16 mouse cellular contexts compared by ENCODE assay signal in genomic region chr3:108986534-108986933, GRCm38 (mm10). TPM values are rescaled to one million over a fixed set of nuclear protein-coding genes. Genes with fewer than 3 reads are reported as not detected.
DNase-seq lines count a peak whose midpoint lies in the region; ATAC-seq and TF ChIP-seq lines count a peak whose summit lies in the region.
"Had no signal": no experiment of that assay in that cellular context is flagged by ENCODE, and none has a peak within 500 bp of the region (broad histone marks: within the 10 kb centered on the region; RNA-seq: fewer than 3 reads in every experiment).

No protein-coding gene starts in this region.

- peak; percentile 28 for DNase-seq in retina, embryonic 14.5 days (ENCODE audit: low spot score)
- no peak for DNase-seq in retina, postnatal 1 day
- peak; percentile 83 for DNase-seq in midbrain, embryonic 11.5 days (ENCODE audit: low spot score, missing footprints)
- DNase-seq in ovary, postnatal 14 days (ENCODE audit: low spot score): no peak
- DNase-seq in stomach, postnatal 0 days (ENCODE audit: low spot score): no peak
- DNase-seq in lung, postnatal 10 days: no peak
- DNase-seq: gastrocnemius, adult 2 months; lung, adult 18-20 months; thymus, postnatal 4 days had no signal

- no peaks in the 10 kb centered on the region for H3K27me3 ChIP-seq in forebrain, embryonic 16.5 days (replicated peaks; ENCODE audit: control insufficient read depth, insufficient read depth, low read length)
- H3K27me3 ChIP-seq in midbrain, embryonic 11.5 days (ENCODE audit: control insufficient read depth, insufficient read depth, low read length): no peaks in the 10 kb centered on the region
- H3K27me3 ChIP-seq in stomach, postnatal 0 days (ENCODE audit: control insufficient read depth, insufficient read depth, low read length): no peaks in the 10 kb centered on the region
- H3K27me3 ChIP-seq: heart, embryonic 13.5 days had no signal

- no peak overlapping the region for H3K9ac ChIP-seq in forebrain, embryonic 16.5 days (replicated peaks; ENCODE audit: low read depth, low read length)
- H3K9ac ChIP-seq in midbrain, embryonic 11.5 days (ENCODE audit: low read length): no peak overlapping the region
- H3K9ac ChIP-seq in stomach, postnatal 0 days (ENCODE audit: low read length): no peak overlapping the region
- H3K9ac ChIP-seq: heart, embryonic 13.5 days had no signal

- peaks cover 8% of the 10 kb centered on the region; the same call in 1 of the 2 replicates for H3K36me3 ChIP-seq in forebrain, embryonic 16.5 days (ENCODE audit: control insufficient read depth, insufficient read depth)
- 0 out of 2 replicates have a peak, but pooled peaks cover 3% of the 10 kb centered on the region for H3K36me3 ChIP-seq in midbrain, embryonic 11.5 days (ENCODE audit: control insufficient read depth, insufficient read depth, low read length)
- peaks cover 10% of the 10 kb centered on the region for H3K36me3 ChIP-seq in stomach, postnatal 0 days (ENCODE audit: control insufficient read depth, insufficient read depth, low read length)

- no peak overlapping the region for H3K27ac ChIP-seq in forebrain, embryonic 16.5 days (ENCODE audit: low read length)
- H3K27ac ChIP-seq in midbrain, embryonic 11.5 days (ENCODE audit: low read depth, low read length): no peak overlapping the region
- 0 out of 2 replicates have a peak overlapping the region, but pooled peaks have one; percentile 12 for H3K27ac ChIP-seq in olfactory bulb, adult 2 months (ENCODE audit: insufficient read depth, low read depth, low read length)
- H3K27ac ChIP-seq in stomach, postnatal 0 days (replicated peaks): no peak overlapping the region
- H3K27ac ChIP-seq: gastrocnemius, adult 2 months; heart, embryonic 13.5 days; kidney, postnatal 0 days; limb, embryonic 10.5 days had no signal

- no peak overlapping the region for H3K4me2 ChIP-seq in forebrain, embryonic 16.5 days (ENCODE audit: low read length)
- H3K4me2 ChIP-seq in midbrain, embryonic 11.5 days: no peak overlapping the region
- H3K4me2 ChIP-seq in stomach, postnatal 0 days (replicated peaks; ENCODE audit: low read depth): no peak overlapping the region
- H3K4me2 ChIP-seq: heart, embryonic 13.5 days had no signal

- H3K9me3 ChIP-seq in forebrain, embryonic 16.5 days (ENCODE audit: control insufficient read depth, low read length): no peaks in the 10 kb centered on the region
- H3K9me3 ChIP-seq in midbrain, embryonic 11.5 days (ENCODE audit: control insufficient read depth, low read length): no peaks in the 10 kb centered on the region
- no peaks in the 10 kb centered on the region for H3K9me3 ChIP-seq in stomach, postnatal 0 days (ENCODE audit: control insufficient read depth, low read length)
- H3K9me3 ChIP-seq: heart, embryonic 13.5 days; limb, embryonic 10.5 days had no signal

- TF ChIP-seq CTCF in olfactory bulb, adult 2 months (IDR thresholded peaks at IDR 0.05; ENCODE audit: insufficient read depth, low read depth, low read length): no peak
- TF ChIP-seq CTCF in stomach, postnatal 0 days (IDR thresholded peaks at IDR 0.05; ENCODE audit: low read depth): no peak

- H3K4me1 ChIP-seq in forebrain, embryonic 16.5 days (replicated peaks; ENCODE audit: control insufficient read depth, insufficient read depth, low read length): no peaks in the 10 kb centered on the region
- peaks cover 5% of the 10 kb centered on the region for H3K4me1 ChIP-seq in midbrain, embryonic 11.5 days (ENCODE audit: control insufficient read depth, insufficient read depth, low read length)
- H3K4me1 ChIP-seq in olfactory bulb, adult 2 months (ENCODE audit: control insufficient read depth, insufficient read depth, low read length): peaks cover 20% of the 10 kb centered on the region
- no peaks in the 10 kb centered on the region for H3K4me1 ChIP-seq in stomach, postnatal 0 days (replicated peaks; ENCODE audit: control insufficient read depth, insufficient read depth)
- H3K4me1 ChIP-seq: heart, embryonic 13.5 days; limb, embryonic 10.5 days had no signal

- TF ChIP-seq POLR2A in olfactory bulb, adult 2 months (IDR thresholded peaks at IDR 0.05; ENCODE audit: insufficient read depth, low read depth, low read length): no peak

- WGBS in forebrain, embryonic 16.5 days: 69% methylated on average over 1 of the region's 1 CpGs
- 92% methylated on average over 1 of the region's 1 CpGs for WGBS in midbrain, embryonic 11.5 days
- WGBS in olfactory bulb, adult 2 months: 72% methylated on average over 1 of the region's 1 CpGs
- 82% methylated on average over 1 of the region's 1 CpGs for WGBS in stomach, postnatal 0 days

- no peak overlapping the region for H3K4me3 ChIP-seq in forebrain, embryonic 16.5 days (replicated peaks; ENCODE audit: low read length)
- H3K4me3 ChIP-seq in midbrain, embryonic 11.5 days (ENCODE audit: low read depth, low read length): no peak overlapping the region
- no peak overlapping the region for H3K4me3 ChIP-seq in olfactory bulb, adult 2 months (ENCODE audit: insufficient read depth, low read depth, low read length)
- H3K4me3 ChIP-seq in stomach, postnatal 0 days (ENCODE audit: low read depth, low read length): no peak overlapping the region
- H3K4me3 ChIP-seq: gastrocnemius, adult 2 months; heart, embryonic 13.5 days; limb, embryonic 10.5 days had no signal

- ATAC-seq in forebrain, embryonic 16.5 days: peak; percentile 54; the same call in 1 of the 2 replicates
- peak; percentile 85 for ATAC-seq in midbrain, embryonic 11.5 days (ENCODE audit: low FRiP score)
- ATAC-seq in stomach, postnatal 0 days (ENCODE audit: low FRiP score, low TSS enrichment): no peak

- no peak for TF ChIP-seq EP300 in stomach, postnatal 0 days (optimal IDR thresholded peaks at IDR 0.05)

RNA-seq across cellular contexts. Expression of gene Fam102b, which starts 40.9 kb away (rescaled TPM):
- 10.0 and 10.4 TPM in 2 replicates for polyA plus RNA-seq in forebrain, embryonic 16.5 days (2015; fragmentation: Nextera tagmentation; extraction: Ambion mirVana)
- polyA plus RNA-seq in midbrain, embryonic 11.5 days (2014; fragmentation: Nextera tagmentation; extraction: Ambion mirVana): 11.7 and 12.5 TPM in 2 replicates
- polyA plus RNA-seq in olfactory bulb, adult 2 months (2012; ENCODE audit: insufficient read depth, insufficient read length, low replicate concordance, missing spikeins): not detected in 2 replicates
- 8.5 and 9.4 TPM in 2 replicates for polyA plus RNA-seq in stomach, postnatal 0 days (2015; fragmentation: Nextera tagmentation; extraction: Ambion mirVana)

RNA-seq across cellular contexts. Expression of gene Gm9857, which starts 46.3 kb away (rescaled TPM):
- 0.71 and 1.3 TPM in 2 replicates for polyA plus RNA-seq in forebrain, embryonic 16.5 days (2015; fragmentation: Nextera tagmentation; extraction: Ambion mirVana)
- polyA plus RNA-seq in midbrain, embryonic 11.5 days (2014; fragmentation: Nextera tagmentation; extraction: Ambion mirVana): not detected in 2 replicates
- not detected in 2 replicates for polyA plus RNA-seq in olfactory bulb, adult 2 months (2012; ENCODE audit: insufficient read depth, insufficient read length, low replicate concordance, missing spikeins)
- not detected in 2 replicates for polyA plus RNA-seq in stomach, postnatal 0 days (2015; fragmentation: Nextera tagmentation; extraction: Ambion mirVana)
- polyA plus RNA-seq: heart, embryonic 13.5 days; intestine, embryonic 14.5 days; kidney, postnatal 0 days; limb, embryonic 10.5 days; stomach, embryonic 16.5 days had no signal

RNA-seq across cellular contexts. Expression of gene Henmt1, which starts 46.9 kb away (rescaled TPM):
- 1.2 and 1.7 TPM in 2 replicates for polyA plus RNA-seq in forebrain, embryonic 16.5 days (2015; fragmentation: Nextera tagmentation; extraction: Ambion mirVana)
- 0.54 and 0.56 TPM in 2 replicates for polyA plus RNA-seq in midbrain, embryonic 11.5 days (2014; fragmentation: Nextera tagmentation; extraction: Ambion mirVana)
- polyA plus RNA-seq in olfactory bulb, adult 2 months (2012; ENCODE audit: insufficient read depth, insufficient read length, low replicate concordance, missing spikeins): not detected in 2 replicates
- polyA plus RNA-seq in stomach, postnatal 0 days (2015; fragmentation: Nextera tagmentation; extraction: Ambion mirVana): 0.15 and 0.25 TPM in 2 replicates
- polyA plus RNA-seq: heart, embryonic 13.5 days had no signal

Comparison
In these comparisons a context has a peak if more than half of its experiments do, and no peak if none do; other contexts are left out.
1. DNase-seq: peak in retina, embryonic 14.5 days (single experiment) and midbrain, embryonic 11.5 days (single experiment); none in retina, postnatal 1 day (single experiment), ovary, postnatal 14 days (single experiment), stomach, postnatal 0 days (single experiment) and lung, postnatal 10 days (single experiment).